Mouse (Mus musculus) forebrain, postnatal 0 days (tissue): ENCODE results near the gene Susd6. TPM values are rescaled to one million over a fixed set of nuclear protein-coding genes. Genes with fewer than 3 reads are reported as not detected.

ENCODE experiments used
- ATAC-seq: fragments of 200-750 bp; cut with Nextera tagmentation; 2 replicates; pipeline ENCODE4 v1.8.0; 2017; ENCODE audit warnings: mild to moderate bottlenecking, moderate library complexity
- DNase-seq: peaks from one replicate; pipeline ENCODE4 v3.0.0-alpha.2; 2015
- H3K27ac ChIP-seq: fragments of 300-500 bp; sonication (generic); 2 replicates; pipeline ENCODE4 v1.5.1; 2014; ENCODE audit warnings: low read depth, mild to moderate bottlenecking, antibody characterized with exemption, low read length, moderate library complexity, mixed read lengths
- H3K27me3 ChIP-seq: fragments of 300-500 bp; sonication (generic); 2 replicates; pipeline ENCODE4 v1.6.1; 2014; ENCODE audit warnings: mild to moderate bottlenecking, low read length, mixed read lengths; ENCODE audit not compliant: insufficient read depth
- H3K36me3 ChIP-seq: fragments of 300-500 bp; sonication (generic); 2 replicates; pipeline ENCODE4 v1.6.1; 2014; ENCODE audit warnings: mild to moderate bottlenecking, moderate library complexity; ENCODE audit not compliant: insufficient read depth
- H3K4me1 ChIP-seq: fragments of 300-500 bp; sonication (generic); 2 replicates; pipeline ENCODE4 v1.6.1; 2014; ENCODE audit warnings: antibody characterized with exemption; ENCODE audit not compliant: insufficient read depth
- H3K4me2 ChIP-seq: fragments of 300-500 bp; sonication (generic); 2 replicates; pipeline ENCODE4 v1.6.1; 2014; ENCODE audit warnings: low read depth, mild to moderate bottlenecking, moderate library complexity
- H3K4me3 ChIP-seq: fragments of 300-500 bp; sonication (generic); 2 replicates; pipeline ENCODE4 v1.5.1; 2014; ENCODE audit warnings: low read depth, low read length, mixed read lengths
- H3K9ac ChIP-seq: fragments of 300-500 bp; sonication (generic); 2 replicates; pipeline ENCODE4 v1.6.1; 2014; ENCODE audit warnings: mild to moderate bottlenecking
- H3K9me3 ChIP-seq: fragments of 300-500 bp; sonication (generic); 2 replicates; pipeline ENCODE4 v1.6.1; 2016; ENCODE audit warnings: low read length
- CTCF ChIP-seq: sonication (generic); IDR thresholded peaks from 2 replicates; pipeline ENCODE4 v1.5.1; 2016; ENCODE audit warnings: antibody characterized with exemption, control low read depth, low read depth
- WGBS: fragments of 180-500 bp; shearing (Covaris S2); extraction: QIAGEN DNeasy Blood & Tissue Kit; methylation state at CpG from one replicate; pipeline ENCODE4 v1.1.7; 2014; 5-methylcytosine and 5-hydroxymethylcytosine counted together
- polyA plus RNA-seq: library from polyadenylated mRNA; unstranded; fragments of >200 nt; fragmentation: Nextera tagmentation; extraction: Ambion mirVana; gene quantifications from 2 replicates; pipeline ENCODE4 v1.2.1, GENCODE M21; 2015
- total RNA-seq: library from RNA; depleted of rRNA; stranded (reverse); fragments of >200 nt; gene quantifications from 2 replicates; pipeline ENCODE4 v1.2.3, GENCODE M21; 2014; rRNA removed

Gene Susd6
- total and polyA plus RNA-seq, 2 experiments from 2014 or later, result 8.0 to 15.3 TPM

DNA sequence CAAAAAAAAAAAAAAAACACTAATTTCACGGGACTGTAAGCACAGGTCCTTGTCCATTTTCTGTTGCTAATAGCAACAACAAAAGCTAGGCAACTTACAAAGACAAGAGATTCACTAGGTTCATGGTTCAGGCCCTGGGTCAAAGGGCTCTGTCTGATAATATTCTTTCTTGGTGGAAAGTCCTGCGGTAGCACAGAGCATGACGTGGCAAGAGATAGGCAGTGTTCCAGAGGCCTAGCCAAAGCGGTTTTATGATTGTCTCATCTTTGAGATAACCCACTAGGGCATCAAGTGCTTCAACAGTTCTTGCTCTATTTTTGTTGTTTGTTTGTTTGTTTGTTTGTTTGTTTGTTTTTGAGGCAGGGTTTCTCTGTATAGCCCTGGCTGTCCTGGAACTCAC lies 136.2 kb downstream of the Susd6 start:
- Histone ChIP-seq H3K27me3 (no peaks in the 10 kb centered on the region), H3K9ac (no peak overlapping the region), H3K4me3 (no peak overlapping the region), H3K4me1 (no peaks in the 10 kb centered on the region), H3K4me2 (no peak overlapping the region), H3K27ac (no peak overlapping the region), H3K9me3 (no peaks in the 10 kb centered on the region), H3K36me3 (no peaks in the 10 kb centered on the region)
- WGBS, result 87% methylated on average over 4 of the region's 4 CpGs
- TF ChIP-seq CTCF, result no peak
- ATAC-seq (no peak), DNase-seq (no peak)

GRCm38 (mm10) chr12:80927518-80927917 lies 137.2 kb downstream of the Susd6 start:
- Histone ChIP-seq H3K4me1 (no peaks in the 10 kb centered on the region), H3K27ac (no peak overlapping the region), H3K27me3 (no peaks in the 10 kb centered on the region), H3K4me2 (no peak overlapping the region), H3K9ac (no peak overlapping the region), H3K9me3 (no peaks in the 10 kb centered on the region), H3K4me3 (no peak overlapping the region), H3K36me3 (no peaks in the 10 kb centered on the region)
- 76% methylated on average over 1 of the region's 1 CpGs for WGBS
- DNase-seq (no peak), ATAC-seq (no peak)
- TF ChIP-seq CTCF, result no peak

- Histone ChIP-seq H3K9ac (no peak overlapping the region), H3K4me3 (no peak overlapping the region), H3K9me3 (no peaks in the 10 kb centered on the region), H3K27ac (no peak overlapping the region), H3K36me3 (no peaks in the 10 kb centered on the region), H3K27me3 (no peaks in the 10 kb centered on the region), H3K4me2 (no peak overlapping the region), H3K4me1 (no peaks in the 10 kb centered on the region)
- no peak for DNase-seq
- no peak for ATAC-seq
- TF ChIP-seq CTCF, result no peak
- WGBS, result 90% methylated on average over 3 of the region's 3 CpGs
These were observed 138.6 kb downstream of the Susd6 start for GRCm38 (mm10) chr12:80928881-80929280.

DNA sequence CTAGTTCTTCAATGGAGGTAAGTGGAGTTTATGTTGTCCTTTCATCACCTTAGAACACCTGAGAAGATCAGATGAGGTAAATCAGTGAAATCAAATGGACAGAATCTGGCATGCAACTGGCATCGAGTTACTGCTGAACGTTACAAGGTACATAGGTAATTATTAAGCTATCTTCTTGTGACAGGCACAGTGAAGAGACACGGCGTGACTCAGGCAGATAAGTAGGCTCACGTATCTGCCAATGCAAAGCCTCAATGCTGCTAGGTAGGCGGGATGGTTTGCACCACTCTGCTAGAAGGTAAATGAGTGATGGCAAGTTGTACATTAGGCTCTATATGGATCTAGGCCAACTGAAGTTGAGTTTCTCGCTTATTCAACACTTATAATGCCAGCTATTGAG lies 139.8 kb downstream of the Susd6 start:
- no peak overlapping the region for H3K4me3 ChIP-seq
- no peak for ATAC-seq
- no peaks in the 10 kb centered on the region for H3K36me3 ChIP-seq
- H3K4me1 ChIP-seq, result no peaks in the 10 kb centered on the region
- no peaks in the 10 kb centered on the region for H3K9me3 ChIP-seq
- H3K9ac ChIP-seq, result no peak overlapping the region
- DNase-seq, result no peak
- no peak for TF ChIP-seq CTCF
- H3K27ac ChIP-seq, result no peak overlapping the region
- H3K4me2 ChIP-seq, result no peak overlapping the region
- H3K27me3 ChIP-seq, result no peaks in the 10 kb centered on the region
- 86% methylated on average over 7 of the region's 7 CpGs for WGBS

Other genes starting within 250 kb of the Susd6 start
- 14.0 and 19.4 TPM in 2 replicates for gene Slc39a9, start 146.6 kb upstream of the Susd6 start, total RNA-seq
- gene Slc39a9, start 146.6 kb upstream of the Susd6 start, polyA plus RNA-seq, result 15.0 and 20.7 TPM in 2 replicates
- 85.6 and 106 TPM in 2 replicates for gene Erh, start 146.2 kb upstream of the Susd6 start, total RNA-seq
- 285 and 329 TPM in 2 replicates for gene Erh, start 146.2 kb upstream of the Susd6 start, polyA plus RNA-seq
- 0.77 and 1.1 TPM in 2 replicates for gene Plekhd1, start 97.9 kb upstream of the Susd6 start, total RNA-seq
- gene Plekhd1, start 97.9 kb upstream of the Susd6 start, polyA plus RNA-seq, result 0.70 and 1.3 TPM in 2 replicates
- gene Ccdc177, start 29.8 kb upstream of the Susd6 start, total RNA-seq, result 19.1 and 23.5 TPM in 2 replicates
- gene Ccdc177, start 29.8 kb upstream of the Susd6 start, polyA plus RNA-seq, result 1.6 and 2.3 TPM in 2 replicates
- 344 and 488 TPM in 2 replicates for gene Srsf5, start 155.0 kb downstream of the Susd6 start, total RNA-seq
- gene Srsf5, start 155.0 kb downstream of the Susd6 start, polyA plus RNA-seq, result 488 and 529 TPM in 2 replicates
- gene Slc10a1, start 178.2 kb downstream of the Susd6 start, total RNA-seq, result not detected in 2 replicates
- gene Slc10a1, start 178.2 kb downstream of the Susd6 start, polyA plus RNA-seq, result not detected in 2 replicates
- 9.5 and 16.9 TPM in 2 replicates for gene Smoc1, start 236.3 kb downstream of the Susd6 start, total RNA-seq
- 7.9 and 12.3 TPM in 2 replicates for gene Smoc1, start 236.3 kb downstream of the Susd6 start, polyA plus RNA-seq